Mouse (Mus musculus) Patski (cell line): ENCODE data around the gene Adamts9. TPM values are rescaled to one million over a fixed set of nuclear protein-coding genes. Genes with fewer than 3 reads are reported as not detected.
A peak's percentile ranks its signal among the peaks of the same experiment; 100 is the strongest.

Experiments
- ATAC-seq: fragments of 100-300 bp; one replicate; pipeline ENCODE4 v1.8.0; 2021
- CTCF ChIA-PET: fragments of 350-600 bp; sonication (Branson Sonifier 250); formaldehyde crosslinking; loops from one replicate; lab custom pipeline; 2022; ENCODE audit warnings: inconsistent platforms; lab: Charles Lee
- POLR2A ChIA-PET: fragments of 350-600 bp; sonication (Branson Sonifier 250); formaldehyde crosslinking; loops from one replicate; lab custom pipeline; 2022; ENCODE audit warnings: antibody characterized with exemption, inconsistent platforms; lab: Charles Lee
- DNase-seq: peaks from one replicate; pipeline ENCODE4 v3.0.0-alpha.2; 2011; ENCODE audit warnings: low read depth, low spot score
- H3K27me3 ChIP-seq: fragments of 371-371 bp; one replicate; pipeline ENCODE4 v1.5.1; 2021
- CTCF ChIP-seq: fragments of 100-300 bp; IDR thresholded peaks from one replicate; pipeline ENCODE4 v1.5.1; 2021
- in situ Hi-C: fragments of 300-500 bp; cut with MboI; formaldehyde crosslinking; loops from 3 replicates; pipeline ENCODE4 v1.11.1; 2018; ENCODE audit warnings: low pct_unique_long_range_greater_than_20kb, mixed read lengths
- polyA plus RNA-seq: library from polyadenylated mRNA; unstranded; gene quantifications from one replicate; pipeline ENCODE4 v1.2.3, GENCODE M21; 2021

The Adamts9 gene
- polyA plus RNA-seq, 1 experiment from 2014 or later, result 17.9 TPM

GRCm38 (mm10) chr6:92781446-92781845 is 161.8 kb downstream of the Adamts9 start:
- H3K27me3 ChIP-seq, result no peaks in the 10 kb centered on the region
- POLR2A ChIA-PET, result no interaction called here
- ATAC-seq, result no peak
- CTCF ChIA-PET, result no interaction called here
- no peak for TF ChIP-seq CTCF
- in situ Hi-C loops, result loop anchor here (25.0 kb wide), 3 partner anchors 1206 to 1681 kb away; no protein-coding TSS in a partner anchor
- no peak for DNase-seq

DNA sequence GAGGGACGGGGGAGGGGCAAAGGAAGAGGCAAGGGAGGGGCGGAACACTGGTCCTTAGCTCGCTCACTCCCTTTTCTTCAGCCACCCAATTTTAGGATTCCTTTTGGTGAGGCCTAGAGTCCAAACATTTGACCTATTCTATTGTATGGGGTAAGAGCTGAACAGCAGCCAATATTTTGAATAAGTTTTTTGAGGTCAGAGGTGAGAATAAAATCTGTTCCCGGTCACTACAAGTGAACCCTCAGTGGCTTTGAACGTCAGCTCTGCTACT is 163.4 kb downstream of the Adamts9 start:
- no peak for TF ChIP-seq CTCF
- DNase-seq (no peak), ATAC-seq (no peak)
- in situ Hi-C loops, result loop anchor here (5.0 to 25.0 kb wide), 5 partner anchors 765 to 1682 kb away; no protein-coding TSS in a partner anchor
- no peaks in the 10 kb centered on the region for H3K27me3 ChIP-seq
- ChIA-PET CTCF (no interaction called here), POLR2A (no interaction called here)

GRCm38 (mm10) chr6:92779140-92779934 is 164.0 kb downstream of the Adamts9 start:
- DNase-seq (no peak), ATAC-seq (no peak)
- no peak for TF ChIP-seq CTCF
- CTCF ChIA-PET, result interaction anchor here (1.2 kb wide), 1 partner anchor 8 kb away, joined by 4 read pairs; no protein-coding TSS in a partner anchor
- no peaks in the 10 kb centered on the region for H3K27me3 ChIP-seq
- in situ Hi-C loops, result loop anchor here (5.0 to 25.0 kb wide), 5 partner anchors 765 to 1683 kb away; no protein-coding TSS in a partner anchor
- POLR2A ChIA-PET, result no interaction called here

DNA sequence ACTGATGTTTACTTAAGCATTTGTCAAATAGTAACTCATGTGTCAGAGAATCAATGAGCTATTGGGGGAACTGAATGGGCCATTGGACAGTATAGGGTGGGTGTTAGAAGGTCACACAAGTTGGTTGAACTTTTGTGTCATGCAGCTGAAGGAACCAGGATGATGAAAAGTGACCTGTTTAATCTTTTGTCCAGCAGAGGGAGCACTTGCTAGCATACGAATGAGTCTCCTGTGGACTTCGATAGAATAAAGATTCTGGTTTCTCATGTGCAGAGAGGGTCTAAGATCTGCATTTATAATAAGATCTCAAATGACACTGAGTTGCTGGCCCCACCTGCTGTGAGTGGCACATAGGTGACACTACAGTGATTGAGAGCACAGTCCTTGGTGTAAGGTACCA is 166.9 kb downstream of the Adamts9 start:
- POLR2A ChIA-PET, result no interaction called here
- CTCF ChIA-PET, result interaction anchor here (0.6 to 2.1 kb wide), 12 partner anchors 9 to 984 kb away, joined by 3 to 16 read pairs (median 3); no protein-coding TSS in a partner anchor
- ATAC-seq, result no peak
- TF ChIP-seq CTCF, result peak; percentile 73
- in situ Hi-C loops, result loop anchor here (5.0 to 25.0 kb wide), 5 partner anchors 768 to 1686 kb away; no protein-coding TSS in a partner anchor
- DNase-seq, result no peak
- H3K27me3 ChIP-seq, result no peaks in the 10 kb centered on the region

DNA sequence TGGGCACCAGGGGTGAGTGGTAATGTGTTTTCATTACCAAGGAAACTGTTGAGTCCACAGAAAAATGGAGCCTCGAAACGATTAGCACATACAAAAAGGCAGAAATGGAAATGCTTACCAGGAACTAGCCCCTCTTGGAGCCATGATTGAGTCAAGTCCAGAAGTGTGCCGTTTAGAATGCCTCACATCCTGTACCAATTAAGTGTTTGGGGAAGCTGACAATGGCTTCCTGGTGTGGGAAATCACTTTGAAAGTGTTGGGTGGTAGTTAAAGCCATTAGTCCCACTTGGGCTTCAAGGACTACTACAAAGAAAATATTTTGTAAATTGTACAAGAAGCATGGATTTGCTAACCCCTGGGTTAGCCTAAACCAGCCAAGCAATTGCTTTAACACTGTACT is 180.9 kb downstream of the Adamts9 start:
- ATAC-seq, result no peak
- no peak for DNase-seq
- no peak for TF ChIP-seq CTCF
- H3K27me3 ChIP-seq, result no peaks in the 10 kb centered on the region
- POLR2A ChIA-PET, result no interaction called here
- CTCF ChIA-PET, result interaction anchor here (2.9 kb wide), 1 partner anchor 11 kb away, joined by 7 read pairs; no protein-coding TSS in a partner anchor
- in situ Hi-C loops, result no loop called here

- POLR2A ChIA-PET, result no interaction called here
- in situ Hi-C loops, result no loop called here
- DNase-seq, result no peak
- H3K27me3 ChIP-seq, result no peaks in the 10 kb centered on the region
- ATAC-seq, result no peak
- CTCF ChIA-PET, result interaction anchor here (1.6 to 2.9 kb wide), 2 partner anchors 8 to 25 kb away, joined by 4 to 7 read pairs; no protein-coding TSS in a partner anchor
- no peak for TF ChIP-seq CTCF
These were observed 183.7 kb downstream of the Adamts9 start for GRCm38 (mm10) chr6:92759616-92760015.

DNA sequence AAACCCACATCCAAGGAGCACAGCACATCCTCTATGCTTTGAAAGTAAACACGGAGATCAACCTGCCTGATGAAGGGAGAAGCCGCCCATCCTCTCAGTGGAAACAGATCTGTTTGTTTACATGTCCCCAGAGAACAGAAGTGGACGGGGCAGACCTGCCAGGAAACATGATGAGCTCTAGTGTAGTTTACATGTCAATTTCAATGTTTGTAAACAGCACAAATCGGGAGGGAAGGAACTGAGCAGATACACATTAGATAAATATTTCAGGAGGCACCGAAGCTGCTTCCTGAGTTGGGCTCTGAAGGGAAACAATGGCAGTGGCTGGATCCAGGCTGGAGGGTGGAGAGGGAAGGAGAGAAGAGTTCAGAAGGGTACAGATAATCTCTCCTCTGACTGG is 187.5 kb downstream of the Adamts9 start:
- DNase-seq (no peak), ATAC-seq (no peak)
- TF ChIP-seq CTCF, result no peak
- ChIA-PET POLR2A (no interaction called here), CTCF (interaction anchor here (1.1 kb wide), 1 partner anchor 28 kb away, joined by 3 read pairs; no protein-coding TSS in a partner anchor)
- no peaks in the 10 kb centered on the region for H3K27me3 ChIP-seq
- in situ Hi-C loops, result no loop called here

DNA sequence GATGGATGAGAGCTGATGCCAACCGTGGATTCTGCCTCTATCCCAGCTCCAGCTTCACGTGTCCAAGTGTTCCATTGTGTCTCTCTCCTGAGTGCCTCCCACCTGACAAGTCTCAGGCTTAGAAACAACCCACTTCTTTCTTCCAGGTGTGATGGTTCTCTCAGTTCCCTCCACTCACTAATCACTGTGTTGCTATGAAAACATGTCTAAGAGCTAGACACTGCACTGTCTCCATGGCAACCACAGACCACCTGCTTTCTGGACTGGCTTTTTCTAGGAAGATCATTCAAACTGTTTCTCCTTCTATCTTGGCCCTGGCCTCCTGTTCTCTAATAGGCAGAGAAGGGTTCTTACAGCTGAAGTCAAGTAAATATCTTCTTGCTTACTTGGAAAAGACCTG is 190.6 kb downstream of the Adamts9 start:
- DNase-seq (no peak), ATAC-seq (no peak)
- POLR2A ChIA-PET, result no interaction called here
- no peak for TF ChIP-seq CTCF
- CTCF ChIA-PET, result interaction anchor here (1.8 kb wide), 1 partner anchor 8 kb away, joined by 7 read pairs; no protein-coding TSS in a partner anchor
- H3K27me3 ChIP-seq, result no peaks in the 10 kb centered on the region
- in situ Hi-C loops, result no loop called here

DNA sequence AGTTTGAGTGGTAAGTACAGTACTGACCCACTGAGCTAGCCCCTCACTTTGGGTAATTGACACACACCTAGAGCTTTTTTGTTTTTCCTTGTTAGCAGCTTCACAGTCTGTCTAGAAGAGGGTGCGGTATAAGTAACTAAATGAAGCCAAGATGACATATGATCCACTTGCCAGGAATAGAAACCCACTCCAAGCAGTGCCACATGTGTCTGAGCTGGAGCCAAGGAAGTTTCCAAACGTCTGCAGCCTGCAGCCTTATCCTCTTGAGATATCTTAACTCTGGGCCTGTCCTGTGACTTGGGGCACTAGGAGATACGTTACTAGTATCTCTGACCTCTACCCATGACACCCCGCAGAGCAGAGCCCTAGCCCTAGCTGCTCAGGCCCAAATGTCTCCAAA is 193.9 kb downstream of the Adamts9 start:
- ChIA-PET POLR2A (no interaction called here), CTCF (interaction anchor here (1.2 to 1.5 kb wide), 2 partner anchors 12 to 463 kb away, joined by 3 read pairs; no protein-coding TSS in a partner anchor)
- no peak for TF ChIP-seq CTCF
- no peaks in the 10 kb centered on the region for H3K27me3 ChIP-seq
- ATAC-seq (no peak), DNase-seq (no peak)
- in situ Hi-C loops, result no loop called here

- peak; percentile 93 for TF ChIP-seq CTCF
- ATAC-seq (peak; percentile 44), DNase-seq (peak; percentile 22)
- CTCF ChIA-PET, result interaction anchor here (0.9 to 2.1 kb wide), 15 partner anchors 10 to 479 kb away, joined by 3 to 14 read pairs (median 5); no protein-coding TSS in a partner anchor
- H3K27me3 ChIP-seq, result no peaks in the 10 kb centered on the region
- POLR2A ChIA-PET, result no interaction called here
- in situ Hi-C loops, result loop anchor here (5.0 kb wide), 1 partner anchor 456 kb away; no protein-coding TSS in a partner anchor
These were observed 199.7 kb downstream of the Adamts9 start for GRCm38 (mm10) chr6:92743605-92744004.

GRCm38 (mm10) chr6:92737116-92737515 is 206.2 kb downstream of the Adamts9 start:
- POLR2A ChIA-PET, result no interaction called here
- ATAC-seq, result no peak

More at GRCm38 (mm10) chr6:92737116-92737515, 206.2 kb downstream of the Adamts9 start:
- CTCF ChIA-PET, result interaction anchor here (0.9 to 2.3 kb wide), 5 partner anchors 9 to 450 kb away, joined by 3 to 9 read pairs (median 5); no protein-coding TSS in a partner anchor
- TF ChIP-seq CTCF, result no peak
- peak; percentile 33 for DNase-seq
- in situ Hi-C loops, result no loop called here
- H3K27me3 ChIP-seq, result no peaks in the 10 kb centered on the region
